Mouse (Mus musculus): ENCODE measurements around the gene Tex2.

The Tex2 gene

DNA sequence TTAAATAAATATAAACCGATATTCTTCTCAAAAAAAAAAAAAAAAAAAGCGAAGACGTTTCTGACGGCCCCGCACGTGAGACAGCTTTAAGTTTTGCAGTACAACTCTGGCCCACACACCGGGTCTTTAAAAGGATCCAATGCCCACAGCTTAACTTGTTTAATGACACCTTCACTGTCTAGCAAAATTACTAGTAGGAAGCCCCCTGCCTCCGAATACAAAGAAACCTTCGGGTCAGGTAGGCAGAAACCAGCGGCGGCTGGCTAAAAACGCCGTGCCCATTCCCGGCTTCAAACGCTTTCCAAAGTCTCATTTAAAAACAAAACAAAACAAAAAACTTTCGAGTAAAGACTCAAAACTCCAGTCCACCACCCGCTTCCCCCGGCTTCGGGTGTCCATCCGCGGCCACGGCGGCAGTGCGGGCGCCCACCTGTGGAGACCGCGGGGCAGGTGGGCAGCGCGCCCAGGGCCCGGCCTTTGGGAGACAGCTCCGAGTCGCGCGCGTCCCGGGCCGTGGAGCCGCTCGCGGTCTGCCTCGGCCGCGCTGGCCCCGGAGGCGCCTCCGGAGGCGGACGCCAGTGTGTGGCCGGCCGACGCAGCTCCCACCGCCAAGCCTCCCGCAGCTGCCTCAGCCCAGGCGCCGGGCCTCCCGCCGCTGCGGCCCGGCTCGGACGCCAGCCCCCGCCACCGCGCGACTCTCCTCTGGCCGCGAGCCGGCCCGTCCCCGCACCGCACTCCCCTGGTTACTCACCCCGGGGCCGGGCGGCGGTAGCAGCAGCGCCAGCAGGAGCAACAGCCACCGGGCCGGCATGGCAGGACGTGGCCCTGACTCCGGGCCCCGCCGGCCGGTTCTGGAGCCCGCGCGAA, 126.1 kb downstream of the Tex2 start:
- no peak for DNase-seq (ENCODE audit: low spot score in 2 of 2)

DNA sequence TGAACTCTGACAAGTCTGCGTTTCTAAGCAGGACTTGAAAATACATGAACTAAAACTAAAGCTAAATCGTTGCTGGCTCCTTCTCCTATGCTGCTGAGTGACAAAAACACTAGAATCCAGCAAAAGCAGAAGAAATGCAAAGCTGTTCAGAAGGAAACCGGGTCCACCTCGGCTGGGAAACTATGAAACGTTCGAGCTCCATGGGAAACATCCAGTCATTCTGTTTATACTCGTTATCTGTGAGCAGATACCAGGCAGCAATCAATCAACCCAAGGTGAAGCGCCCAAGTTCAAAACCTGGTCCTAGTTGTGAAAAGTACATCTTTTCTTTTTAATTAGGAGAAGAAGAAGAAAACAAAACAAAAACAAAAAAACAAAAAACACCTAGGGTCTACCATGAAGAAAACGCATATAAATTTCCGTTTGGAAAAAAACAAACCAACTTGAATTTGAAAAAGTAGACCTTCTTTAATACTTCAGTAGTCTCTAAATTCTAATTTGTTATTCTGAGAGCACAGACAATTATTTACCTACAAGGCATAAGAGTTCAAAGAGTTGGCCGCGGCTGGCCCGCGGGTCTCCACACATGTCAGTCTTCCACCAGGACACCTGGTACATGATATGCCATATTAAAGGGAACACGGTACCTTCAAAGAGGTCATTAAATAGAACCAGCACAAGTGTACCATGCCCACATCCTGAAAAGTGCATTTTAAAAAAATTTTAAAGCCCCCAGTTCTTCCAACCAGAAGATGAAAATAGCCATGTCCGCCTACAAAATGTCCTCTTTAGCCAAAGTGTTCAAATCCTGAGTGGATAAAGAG, 127.0 kb downstream of the Tex2 start:
- DNase-seq (ENCODE audit: low spot score in 2 of 2): no peak

DNA sequence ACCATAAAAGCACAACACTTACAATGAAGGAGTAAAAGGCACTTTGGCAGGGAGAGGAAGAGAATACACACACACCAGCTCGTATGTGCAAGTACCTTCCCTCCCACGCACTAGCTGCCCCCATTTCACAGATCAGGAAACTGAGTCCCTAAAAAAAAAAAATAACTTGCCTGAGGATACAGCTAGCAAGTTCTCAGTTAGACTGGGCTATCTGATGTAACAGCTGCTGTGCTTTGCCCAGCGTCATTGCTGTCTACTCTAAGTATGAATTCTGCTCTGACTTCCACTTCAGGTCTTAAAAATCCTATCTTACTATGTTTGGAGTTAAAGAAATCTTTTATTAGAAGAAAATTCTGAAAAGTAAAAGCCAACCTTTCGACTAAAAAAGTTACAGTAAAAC, 127.6 kb downstream of the Tex2 start:
- no peak for DNase-seq (ENCODE audit: low spot score in 2 of 2)

DNA sequence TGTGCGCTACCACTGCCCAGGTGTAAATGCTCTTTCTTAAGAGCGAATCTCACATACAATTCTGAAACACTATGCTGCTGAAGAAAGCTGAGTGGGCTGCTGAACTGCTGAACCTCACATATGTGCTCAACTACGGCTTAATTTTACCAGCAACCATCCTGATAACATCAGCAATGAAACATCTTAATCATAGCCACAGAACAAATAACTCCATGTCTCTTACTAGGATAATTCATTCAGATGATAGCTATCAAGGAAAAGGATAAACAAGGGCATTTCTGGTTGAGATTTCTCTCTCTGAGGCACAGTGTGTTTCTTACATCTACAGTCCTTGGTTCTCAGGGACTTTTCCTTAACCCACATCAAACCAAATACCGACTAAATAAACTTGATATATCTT, 128.3 kb downstream of the Tex2 start:
- no peak for DNase-seq (ENCODE audit: low spot score in 2 of 2)

DNA sequence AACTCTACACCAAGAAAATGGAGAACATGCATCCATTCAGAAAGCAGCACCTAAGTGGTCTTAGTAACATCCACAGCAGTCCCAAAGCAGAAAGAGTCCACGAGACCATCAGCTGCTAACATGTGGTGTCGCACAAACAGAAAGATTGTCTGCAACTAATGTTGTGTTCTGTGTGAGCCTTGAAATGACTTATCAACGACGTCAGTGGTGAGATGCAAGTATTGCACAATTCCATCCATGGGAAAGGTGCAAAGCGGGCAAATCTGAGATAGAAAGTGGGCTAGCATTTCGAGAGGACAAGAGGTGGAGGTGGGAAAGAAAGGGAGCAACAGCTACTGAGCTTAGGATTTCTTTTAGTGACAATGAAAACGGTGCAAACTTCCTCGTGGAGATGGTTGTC, 130.4 kb downstream of the Tex2 start:
- DNase-seq (ENCODE audit: low spot score in 2 of 2): no peak

DNA sequence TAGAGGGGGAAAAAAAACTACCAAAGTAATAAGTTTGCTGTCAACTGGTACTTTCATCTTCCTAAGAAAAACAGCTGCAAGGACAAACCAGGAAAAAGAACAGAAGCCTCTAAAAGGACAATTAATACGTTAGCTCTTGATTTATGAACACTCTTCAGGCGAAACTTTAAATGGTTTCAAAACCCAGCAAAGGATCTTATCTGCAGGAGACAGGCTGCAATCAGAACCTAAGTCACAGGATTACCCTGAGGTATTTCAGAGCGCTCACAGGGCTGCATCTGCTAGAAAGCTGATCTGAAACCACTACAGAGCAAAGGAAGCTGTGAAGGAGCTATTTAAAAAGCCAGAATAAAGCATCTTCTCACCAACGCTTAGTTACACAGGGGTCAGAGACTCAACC, 131.6 kb downstream of the Tex2 start:
- no peak for DNase-seq (ENCODE audit: low spot score in 2 of 2)

DNA sequence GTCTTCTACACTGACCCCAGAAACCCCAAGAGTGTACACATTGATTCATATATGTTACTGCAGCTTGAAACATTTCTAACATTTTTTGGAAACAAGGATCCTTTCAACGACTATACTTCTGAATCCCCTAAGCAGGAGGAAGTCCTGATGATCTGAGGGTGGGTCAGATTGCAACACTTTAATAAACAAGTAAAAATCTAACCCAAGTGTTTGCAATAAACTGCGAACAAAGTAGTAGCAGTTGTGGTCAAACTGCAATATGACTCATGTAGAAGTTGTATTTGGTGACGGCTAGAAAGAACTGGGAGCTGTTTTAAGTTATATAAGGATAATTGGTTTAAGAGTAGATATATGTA, 132.7 kb downstream of the Tex2 start:
- DNase-seq (ENCODE audit: low spot score in 2 of 2): no peak

DNA sequence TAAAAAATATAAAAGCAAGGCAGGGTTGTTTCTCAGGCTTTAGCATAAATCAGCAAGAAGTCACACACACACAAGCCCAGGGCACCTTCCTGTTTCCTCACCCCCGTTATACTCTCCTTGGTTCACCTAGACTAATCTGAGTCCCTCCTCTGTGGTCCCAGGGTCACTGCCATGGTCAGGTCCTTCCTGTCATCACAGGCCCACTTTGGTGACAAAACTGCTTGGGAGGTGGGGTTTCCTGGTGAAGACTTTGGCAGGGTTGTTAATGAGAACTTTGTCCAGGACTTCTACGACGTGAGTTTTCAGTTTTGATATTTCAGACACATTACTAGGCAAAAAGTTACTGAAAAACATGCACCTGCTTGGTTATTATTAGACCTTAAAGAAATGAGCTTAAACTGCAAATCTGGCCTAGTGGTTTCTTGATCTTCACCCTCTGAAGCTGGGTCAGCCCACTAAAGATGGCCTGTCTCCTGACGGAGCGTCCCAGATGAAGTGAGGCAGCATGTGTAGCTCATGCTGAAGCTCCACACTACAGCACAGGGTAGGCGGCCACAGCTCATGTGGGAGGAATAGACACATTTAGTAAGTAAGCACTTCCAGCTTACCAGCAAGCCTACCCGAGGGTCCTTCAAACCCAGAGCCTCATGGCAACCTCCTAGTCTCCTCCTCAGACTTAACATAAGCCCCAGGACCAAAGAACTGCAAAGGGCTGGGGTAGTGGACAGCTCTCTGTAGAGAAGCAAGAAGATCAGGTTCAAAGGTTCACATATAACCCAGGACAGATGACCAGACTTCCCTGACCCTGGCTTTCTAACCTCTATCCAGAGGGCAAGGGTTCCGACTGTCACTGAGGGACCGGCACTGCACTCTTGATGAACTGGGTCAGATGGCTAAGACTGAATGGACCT, 133.3 kb downstream of the Tex2 start:
- DNase-seq (ENCODE audit: low spot score in 2 of 2): peak in 1 of 2 experiments; percentile 8

DNA sequence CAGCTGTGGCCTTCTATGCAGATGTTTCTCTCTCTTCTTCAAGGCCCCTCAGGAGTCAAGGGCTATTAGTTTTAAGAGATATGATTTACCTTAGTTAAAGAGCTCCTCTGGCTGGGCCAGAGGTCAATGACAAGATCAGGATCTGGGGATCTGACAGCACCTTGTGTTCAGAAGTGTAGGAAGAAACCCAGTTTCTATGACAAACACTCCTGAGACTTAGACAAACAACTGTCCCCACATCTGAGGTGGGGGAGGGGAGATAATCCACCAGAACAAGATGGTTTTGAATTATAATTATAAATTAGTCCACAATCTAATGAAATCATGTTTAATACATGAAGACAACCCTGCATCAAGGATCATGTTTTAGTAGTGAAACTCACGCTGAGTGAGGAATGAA, 134.5 kb downstream of the Tex2 start:
- DNase-seq (ENCODE audit: low spot score in 2 of 2): no peak

DNA sequence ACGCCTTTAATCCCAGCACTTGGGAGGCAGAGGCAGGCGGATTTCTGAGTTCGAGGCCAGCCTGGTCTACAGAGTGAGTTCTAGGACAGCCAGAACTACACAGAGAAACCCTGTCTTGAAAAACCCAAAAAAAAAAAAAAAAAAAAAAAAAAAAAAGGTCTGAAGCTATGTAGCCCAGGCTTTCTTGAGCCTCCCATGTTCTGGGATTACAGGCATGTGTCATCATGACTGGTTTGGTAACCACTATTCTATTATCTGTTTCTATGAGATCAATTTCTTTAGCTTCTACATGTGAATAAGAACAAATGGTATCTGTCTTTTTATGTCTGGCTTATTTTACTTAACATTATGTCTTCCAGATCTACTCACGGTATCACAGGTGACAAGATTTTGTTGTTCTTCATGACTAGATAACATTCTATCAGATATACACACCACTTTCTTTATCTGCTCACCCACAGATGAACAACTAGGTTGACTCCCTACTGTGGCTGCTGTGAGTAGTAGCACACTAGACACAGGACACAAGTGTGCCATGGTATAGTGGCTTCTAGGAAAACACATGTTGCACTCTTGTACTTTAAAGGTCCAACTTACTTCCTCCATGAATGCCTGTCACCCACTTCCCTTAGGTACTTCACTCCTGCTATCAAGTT, 135.6 kb downstream of the Tex2 start:
- DNase-seq (ENCODE audit: low spot score in 2 of 2): no peak

DNA sequence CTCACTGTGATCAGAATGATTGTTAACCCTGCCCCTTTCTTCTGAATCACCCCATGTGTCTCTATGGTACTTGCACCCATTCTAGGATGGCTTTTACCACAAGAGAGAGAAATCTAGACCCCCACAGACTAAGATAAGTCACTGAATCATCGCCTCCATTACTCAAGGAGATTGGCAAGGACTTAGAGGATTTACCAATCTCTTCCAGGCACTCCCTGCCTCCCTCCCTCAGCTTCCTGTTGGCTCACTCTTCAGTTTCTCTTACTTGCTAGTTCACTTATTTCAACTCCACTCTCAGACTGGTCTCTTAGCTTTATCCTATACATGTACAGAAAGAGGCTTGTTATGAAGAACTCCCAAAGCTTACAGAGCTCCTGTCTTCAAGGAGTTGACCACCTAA, 137.9 kb downstream of the Tex2 start:
- DNase-seq (ENCODE audit: low spot score in 2 of 2): no peak

DNA sequence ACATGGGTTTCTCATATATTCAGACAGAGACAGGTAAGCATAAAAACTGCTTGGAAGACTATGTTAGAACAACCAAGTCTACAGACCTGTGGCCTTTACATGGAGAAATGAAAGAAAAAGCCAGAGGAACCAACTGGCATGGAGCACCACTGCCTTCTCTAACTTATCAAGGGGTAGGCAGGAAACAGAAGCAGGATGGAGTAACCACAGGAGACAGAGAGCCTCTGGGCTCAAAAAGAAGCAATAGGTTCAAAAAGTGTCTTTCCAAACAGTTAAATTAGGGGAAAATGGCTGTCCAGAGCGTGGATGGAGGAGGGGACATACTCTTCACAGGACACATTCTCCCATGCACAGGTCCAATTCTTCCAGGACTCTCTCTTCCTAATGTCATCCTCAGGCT, 141.6 kb downstream of the Tex2 start:
- DNase-seq (ENCODE audit: low spot score in 2 of 2): no peak

DNA sequence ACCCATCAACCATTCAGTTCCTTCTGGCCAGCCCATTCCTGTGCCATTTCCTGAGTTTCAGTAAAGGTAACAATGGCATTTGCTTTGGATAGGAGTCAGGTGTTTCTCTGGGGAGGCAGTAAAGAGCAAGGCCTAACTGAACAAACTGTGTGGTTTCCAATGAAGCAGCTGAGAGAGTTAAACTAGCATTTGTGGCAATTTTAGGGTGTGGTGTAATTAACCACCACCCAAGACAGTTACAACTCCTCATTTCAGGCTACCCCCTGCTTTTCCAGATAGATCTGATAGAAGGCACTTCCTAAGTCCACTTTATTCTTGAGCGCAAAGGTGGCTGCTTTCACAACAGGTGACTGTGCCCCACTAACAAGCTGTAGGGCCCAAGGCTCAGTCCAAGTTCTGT, 144.7 kb downstream of the Tex2 start:
- no peak for DNase-seq (ENCODE audit: low spot score in 2 of 2)

DNA sequence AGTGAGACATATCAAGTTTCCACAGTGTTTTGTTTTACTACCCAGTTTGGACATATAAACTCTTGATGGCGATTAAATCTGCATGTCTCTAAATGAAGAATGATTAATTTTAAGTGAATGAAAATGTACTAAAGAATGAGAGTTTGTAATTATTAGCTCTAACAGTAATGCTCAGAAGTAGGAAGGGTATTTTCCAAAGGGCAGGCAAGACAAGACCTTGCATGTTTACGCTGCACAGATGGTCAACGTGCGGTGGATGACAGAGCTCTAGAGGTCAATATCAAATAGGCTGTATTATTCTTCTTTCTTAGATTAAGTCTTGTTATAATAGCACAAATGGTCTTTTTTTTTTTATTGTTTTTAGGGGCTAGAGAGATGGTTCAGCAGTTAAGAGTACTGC, 147.3 kb downstream of the Tex2 start:
- no peak for DNase-seq (ENCODE audit: low spot score in 2 of 2)

DNA sequence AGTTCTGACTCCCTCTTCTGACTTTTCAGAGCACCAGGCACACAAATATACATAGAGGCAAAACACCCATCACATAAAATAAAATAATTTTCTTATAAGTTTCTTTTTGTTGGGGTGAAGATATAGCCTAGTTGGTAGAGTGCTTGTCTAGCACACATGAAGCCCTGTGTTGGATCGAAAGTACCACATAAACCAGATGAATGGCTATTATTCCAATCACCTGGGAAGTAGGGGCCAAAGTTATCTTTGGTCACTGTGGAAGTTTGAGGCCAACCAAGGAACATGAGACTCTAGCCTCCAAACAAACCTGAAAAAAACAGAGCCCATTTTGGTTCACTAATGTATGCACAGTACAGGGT, 147.7 kb downstream of the Tex2 start:
- DNase-seq (ENCODE audit: low spot score in 2 of 2): no peak

DNA sequence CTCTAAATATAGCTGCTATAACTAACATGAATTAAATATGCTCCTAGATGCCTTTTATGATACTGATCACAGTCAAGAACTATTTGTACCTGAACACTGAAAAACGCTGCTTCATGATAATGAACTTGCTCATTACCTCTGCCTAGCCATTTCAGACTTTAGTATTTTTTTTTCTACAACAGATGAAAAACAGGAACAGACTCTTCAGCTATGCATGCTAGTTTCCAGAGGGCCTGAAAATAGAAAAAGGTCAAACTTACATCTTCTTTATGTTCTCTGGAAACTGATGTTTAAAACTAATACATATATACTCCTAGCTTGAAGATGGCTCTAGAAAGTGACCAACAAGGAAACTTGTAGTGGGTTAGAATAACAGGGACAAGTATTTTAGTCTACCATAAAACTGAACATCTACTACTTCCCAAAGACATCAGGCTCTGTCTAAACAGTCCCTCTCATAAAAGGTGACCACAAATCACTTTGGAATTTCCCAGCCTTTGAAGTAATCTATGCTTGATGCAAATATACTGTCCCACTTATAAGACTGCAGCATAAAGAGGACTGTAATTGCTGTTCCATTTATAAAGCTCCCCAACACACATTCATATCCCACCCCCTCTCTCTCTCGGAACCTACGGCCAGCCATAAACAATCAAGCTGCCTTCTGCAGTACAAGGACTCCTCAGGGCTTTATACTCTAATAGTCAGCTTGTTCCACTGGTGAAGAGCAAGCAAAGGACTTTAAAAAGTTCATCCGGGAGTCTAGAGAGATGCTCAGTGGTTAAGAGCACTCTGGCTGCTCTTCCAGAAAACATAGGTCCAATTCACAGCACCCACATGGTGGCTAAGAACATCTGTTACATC, 148.3 kb downstream of the Tex2 start:
- DNase-seq (ENCODE audit: low spot score in 2 of 2): no peak

DNA sequence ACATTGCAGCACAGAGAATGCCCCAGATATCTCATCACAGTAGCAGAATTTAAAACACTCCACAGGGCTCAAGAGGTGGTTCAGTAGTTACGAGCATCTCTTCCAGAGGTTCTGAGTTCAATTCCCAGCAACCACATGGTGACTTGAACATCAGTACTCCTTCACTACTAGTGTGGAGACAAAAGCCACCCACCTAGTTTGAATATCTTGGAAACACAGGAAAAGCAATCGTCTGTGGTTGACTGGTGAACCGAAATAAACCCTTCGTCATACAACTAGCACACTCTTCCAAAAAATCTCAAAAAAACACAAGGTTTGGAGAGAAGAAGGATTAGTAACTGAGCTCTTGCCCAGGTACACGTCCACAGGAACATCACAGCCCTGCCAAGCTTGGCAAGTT, 149.4 kb downstream of the Tex2 start:
- no peak for DNase-seq (ENCODE audit: low spot score in 2 of 2)

DNA sequence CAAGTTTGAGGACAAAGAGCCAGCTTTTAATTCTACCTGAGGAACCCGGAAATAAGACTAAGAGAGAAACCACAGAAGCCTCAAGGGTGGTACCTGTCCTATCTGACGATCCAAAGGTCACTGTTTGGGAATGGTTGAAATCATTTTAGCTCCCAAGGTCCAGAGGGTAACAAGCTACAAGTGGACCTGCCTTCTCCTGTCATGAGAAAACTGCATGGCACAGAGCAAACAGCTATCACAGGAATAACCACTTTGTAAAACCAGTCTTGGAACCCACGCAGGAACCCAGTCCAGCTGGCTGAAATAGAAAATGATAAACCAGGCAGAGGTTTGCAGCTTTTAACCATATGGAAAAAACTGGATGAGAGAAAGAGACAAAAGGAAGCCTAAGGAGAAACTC, 150.9 kb downstream of the Tex2 start:
- DNase-seq (ENCODE audit: low spot score in 2 of 2): peak in 1 of 2 experiments; percentile 20

DNA sequence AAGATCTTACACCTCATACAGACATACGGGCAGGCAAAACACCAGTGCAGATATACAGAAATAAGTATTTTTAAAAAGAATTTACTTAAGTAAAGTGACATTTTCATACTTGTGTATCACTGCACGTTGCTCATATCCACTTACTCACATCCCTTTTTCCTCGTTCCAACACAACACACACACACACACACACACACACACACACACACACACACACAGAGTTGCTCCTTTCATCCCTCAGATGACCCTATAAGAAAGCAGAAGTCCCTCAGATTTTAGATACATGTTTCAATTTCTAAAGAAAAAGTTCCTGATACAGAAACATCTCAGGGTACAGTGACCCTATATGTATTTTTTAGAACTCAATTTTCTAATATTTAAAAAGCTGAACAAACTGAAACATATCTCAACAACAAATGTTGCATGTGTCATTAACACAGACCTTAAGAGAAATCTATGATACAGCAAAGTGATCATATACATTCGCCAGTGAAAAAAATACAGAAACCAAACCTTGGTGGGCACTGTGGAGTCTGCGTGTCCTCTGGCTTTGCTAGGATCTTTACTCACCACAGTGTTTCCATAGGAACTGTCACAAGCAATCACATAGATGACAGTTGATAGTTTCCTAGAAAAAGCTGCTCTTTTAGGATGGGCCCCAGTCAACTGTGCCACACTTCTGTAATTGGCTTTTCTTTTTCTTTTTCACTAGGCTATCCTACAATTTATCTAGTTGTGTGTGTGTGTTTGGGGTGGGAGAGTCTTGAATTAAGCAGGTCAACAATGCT, 151.9 kb downstream of the Tex2 start:
- no peak for DNase-seq (ENCODE audit: low spot score in 2 of 2)

DNA sequence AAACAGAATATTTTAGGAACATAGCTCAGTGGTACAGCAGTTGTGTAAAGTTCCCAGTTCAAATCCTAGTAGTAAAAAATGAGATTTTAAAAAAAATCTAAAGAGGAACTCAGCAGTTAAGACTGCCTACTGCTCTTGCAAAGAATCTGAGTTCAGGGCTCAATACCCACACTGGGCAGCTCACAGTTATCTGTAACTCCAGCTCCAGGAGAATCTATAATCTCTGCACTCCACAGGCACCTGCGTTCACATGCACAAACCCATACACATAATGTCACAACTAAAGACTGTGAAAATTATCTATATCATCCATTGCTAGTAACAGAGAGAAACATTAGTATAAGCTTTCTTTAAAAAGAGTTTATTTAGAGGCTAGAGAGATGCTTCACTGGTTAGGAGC, 152.6 kb downstream of the Tex2 start:
- no peak for DNase-seq (ENCODE audit: low spot score in 2 of 2)

All from right cerebral cortex, postnatal 36 days (tissue).